Mouse (Mus musculus): Measurements from ENCODE around the gene Rnf40. TPM values are rescaled to one million over a fixed set of nuclear protein-coding genes. Genes with fewer than 3 reads are reported as not detected.

Gene Rnf40
- polyA plus RNA-seq, 1 experiment from 2014 or later = 46.1 TPM

- Histone ChIP-seq H3K27ac (no peak overlapping the region), H3K4me3 (no peak overlapping the region)
- WGBS = 82% methylated on average over 7 of the region's 7 CpGs
These were observed 3.5 kb upstream of the Rnf40 start for GRCm38 (mm10) chr7:127585031-127585430.

GRCm38 (mm10) chr7:127586149-127586548 is 2.4 kb upstream of the Rnf40 start:
- peaks cover 54% of the 10 kb centered on the region for H3K36me3 ChIP-seq
- H3K9ac ChIP-seq = no peak overlapping the region
- ATAC-seq (ENCODE audit: insufficient number of reproducible peaks, low FRiP score, low TSS enrichment, low read depth) = no peak
- no peak overlapping the region for H3K4me2 ChIP-seq
- no peak overlapping the region for H3K4me3 ChIP-seq
- WGBS = 93% methylated on average over 6 of the region's 6 CpGs
- H3K4me1 ChIP-seq = peaks cover 17% of the 10 kb centered on the region
- H3K27me3 ChIP-seq = no peaks in the 10 kb centered on the region
- no peaks in the 10 kb centered on the region for H3K9me3 ChIP-seq
- H3K27ac ChIP-seq = no peak overlapping the region

More at GRCm38 (mm10) chr7:127585031-127585430, 3.5 kb upstream of the Rnf40 start:
- Histone ChIP-seq H3K9me3 (no peaks in the 10 kb centered on the region), H3K4me1 (peaks cover 17% of the 10 kb centered on the region), H3K36me3 (peaks cover 54% of the 10 kb centered on the region), H3K4me2 (no peak overlapping the region), H3K9ac (no peak overlapping the region), H3K27me3 (no peaks in the 10 kb centered on the region)
- ATAC-seq (ENCODE audit: insufficient number of reproducible peaks, low FRiP score, low TSS enrichment, low read depth) = no peak

- H3K27me3 ChIP-seq = no peaks in the 10 kb centered on the region
- no peak overlapping the region for H3K9ac ChIP-seq
- H3K27ac ChIP-seq = no peak overlapping the region
- H3K4me3 ChIP-seq = peak overlapping the region; percentile 89; the same call in 1 of the 2 replicates
- H3K4me2 ChIP-seq = peak overlapping the region; percentile 87
- peaks cover 17% of the 10 kb centered on the region for H3K4me1 ChIP-seq
- ATAC-seq (ENCODE audit: insufficient number of reproducible peaks, low FRiP score, low TSS enrichment, low read depth) = no peak
- 65% methylated on average over 5 of the region's 5 CpGs for WGBS
- peaks cover 55% of the 10 kb centered on the region for H3K36me3 ChIP-seq
- no peaks in the 10 kb centered on the region for H3K9me3 ChIP-seq
These were observed 1.4 kb upstream of the Rnf40 start for GRCm38 (mm10) chr7:127587196-127587595.

- Histone ChIP-seq H3K27ac (peak overlapping the region; percentile 58; the same call in 1 of the 2 replicates), H3K27me3 (no peaks in the 10 kb centered on the region), H3K4me3 (peak overlapping the region; percentile 89), H3K9me3 (no peaks in the 10 kb centered on the region), H3K9ac (peak overlapping the region; percentile 89), H3K4me2 (peak overlapping the region; percentile 87), H3K36me3 (peaks cover 55% of the 10 kb centered on the region), H3K4me1 (peaks cover 17% of the 10 kb centered on the region)
- WGBS = 4% methylated on average over 29 of the region's 29 CpGs
- ATAC-seq (ENCODE audit: insufficient number of reproducible peaks, low FRiP score, low TSS enrichment, low read depth) = no peak
These were observed 334 bp downstream of the Rnf40 start for GRCm38 (mm10) chr7:127588901-127589300.

- Histone ChIP-seq H3K4me1 (peaks cover 17% of the 10 kb centered on the region), H3K27ac (no peak overlapping the region), H3K4me3 (peak overlapping the region; percentile 89), H3K4me2 (peak overlapping the region; percentile 87), H3K36me3 (peaks cover 55% of the 10 kb centered on the region), H3K27me3 (no peaks in the 10 kb centered on the region), H3K9me3 (no peaks in the 10 kb centered on the region), H3K9ac (peak overlapping the region; percentile 89; the same call in 1 of the 2 replicates)
- no peak for ATAC-seq (ENCODE audit: insufficient number of reproducible peaks, low FRiP score, low TSS enrichment, low read depth)
- WGBS = 86% methylated on average over 9 of the region's 9 CpGs
These were observed 1.1 kb downstream of the Rnf40 start for GRCm38 (mm10) chr7:127589637-127590036.

- Histone ChIP-seq H3K4me3 (no peak overlapping the region), H3K27me3 (no peaks in the 10 kb centered on the region), H3K4me2 (no peak overlapping the region), H3K36me3 (peaks cover 65% of the 10 kb centered on the region), H3K9ac (no peak overlapping the region), H3K27ac (no peak overlapping the region), H3K9me3 (no peaks in the 10 kb centered on the region), H3K4me1 (peaks cover 17% of the 10 kb centered on the region)
- 92% methylated on average over 10 of the region's 10 CpGs for WGBS
- ATAC-seq (ENCODE audit: insufficient number of reproducible peaks, low FRiP score, low TSS enrichment, low read depth) = no peak
These were observed 2.5 kb downstream of the Rnf40 start for GRCm38 (mm10) chr7:127591108-127591507.

- WGBS = 90% methylated on average over 14 of the region's 14 CpGs
- ATAC-seq (ENCODE audit: insufficient number of reproducible peaks, low FRiP score, low TSS enrichment, low read depth) = no peak
- no peaks in the 10 kb centered on the region for H3K27me3 ChIP-seq
These were observed 4.0 kb downstream of the Rnf40 start for GRCm38 (mm10) chr7:127592575-127592974.

GRCm38 (mm10) chr7:127596747-127597146 is 8.2 kb downstream of the Rnf40 start:
- 94% methylated on average over 17 of the region's 17 CpGs for WGBS

More at GRCm38 (mm10) chr7:127592575-127592974, 4.0 kb downstream of the Rnf40 start:
- H3K4me2 ChIP-seq = no peak overlapping the region
- no peak overlapping the region for H3K27ac ChIP-seq
- no peaks in the 10 kb centered on the region for H3K9me3 ChIP-seq
- H3K4me1 ChIP-seq = peaks cover 10% of the 10 kb centered on the region
- H3K4me3 ChIP-seq = no peak overlapping the region
- peaks cover 80% of the 10 kb centered on the region for H3K36me3 ChIP-seq
- no peak overlapping the region for H3K9ac ChIP-seq

GRCm38 (mm10) chr7:127600612-127601011 is 12.0 kb downstream of the Rnf40 start:
- H3K9ac ChIP-seq = no peak overlapping the region
- no peak for ATAC-seq (ENCODE audit: insufficient number of reproducible peaks, low FRiP score, low TSS enrichment, low read depth)
- peaks cover 85% of the 10 kb centered on the region for H3K36me3 ChIP-seq
- no peaks in the 10 kb centered on the region for H3K27me3 ChIP-seq
- H3K9me3 ChIP-seq = no peaks in the 10 kb centered on the region
- 90% methylated on average over 7 of the region's 7 CpGs for WGBS
- no peak overlapping the region for H3K27ac ChIP-seq
- H3K4me2 ChIP-seq = no peak overlapping the region
- no peak overlapping the region for H3K4me3 ChIP-seq
- H3K4me1 ChIP-seq = no peaks in the 10 kb centered on the region

More at GRCm38 (mm10) chr7:127596747-127597146, 8.2 kb downstream of the Rnf40 start:
- no peak overlapping the region for H3K4me2 ChIP-seq
- peaks cover 97% of the 10 kb centered on the region for H3K36me3 ChIP-seq
- H3K9ac ChIP-seq = no peak overlapping the region
- H3K4me1 ChIP-seq = no peaks in the 10 kb centered on the region
- H3K9me3 ChIP-seq = no peaks in the 10 kb centered on the region
- H3K27ac ChIP-seq = no peak overlapping the region
- no peak overlapping the region for H3K4me3 ChIP-seq
- no peaks in the 10 kb centered on the region for H3K27me3 ChIP-seq
- no peak for ATAC-seq (ENCODE audit: insufficient number of reproducible peaks, low FRiP score, low TSS enrichment, low read depth)

- no peak overlapping the region for H3K4me2 ChIP-seq
- peaks cover 80% of the 10 kb centered on the region for H3K36me3 ChIP-seq
- ATAC-seq (ENCODE audit: insufficient number of reproducible peaks, low FRiP score, low TSS enrichment, low read depth) = no peak
- WGBS = 87% methylated on average over 4 of the region's 4 CpGs
- no peaks in the 10 kb centered on the region for H3K9me3 ChIP-seq
- no peaks in the 10 kb centered on the region for H3K4me1 ChIP-seq
- H3K4me3 ChIP-seq = no peak overlapping the region
- H3K9ac ChIP-seq = no peak overlapping the region
- no peak overlapping the region for H3K27ac ChIP-seq
- H3K27me3 ChIP-seq = no peaks in the 10 kb centered on the region
These were observed 13.2 kb downstream of the Rnf40 start for GRCm38 (mm10) chr7:127601735-127602134.

- no peaks in the 10 kb centered on the region for H3K27me3 ChIP-seq
- no peak overlapping the region for H3K27ac ChIP-seq
- WGBS = 86% methylated on average over 2 of the region's 2 CpGs
- H3K9me3 ChIP-seq = no peaks in the 10 kb centered on the region
- no peak for ATAC-seq (ENCODE audit: insufficient number of reproducible peaks, low FRiP score, low TSS enrichment, low read depth)
- H3K4me2 ChIP-seq = no peak overlapping the region
- H3K4me1 ChIP-seq = no peaks in the 10 kb centered on the region
- H3K9ac ChIP-seq = no peak overlapping the region
- no peak overlapping the region for H3K4me3 ChIP-seq
- H3K36me3 ChIP-seq = peaks cover 79% of the 10 kb centered on the region
These were observed 14.3 kb downstream of the Rnf40 start for GRCm38 (mm10) chr7:127602903-127603302.

- WGBS = 87% methylated on average over 10 of the region's 10 CpGs
- H3K27me3 ChIP-seq = no peaks in the 10 kb centered on the region
- H3K9me3 ChIP-seq = no peaks in the 10 kb centered on the region
- no peak overlapping the region for H3K9ac ChIP-seq
- H3K4me3 ChIP-seq = no peak overlapping the region
- ATAC-seq (ENCODE audit: insufficient number of reproducible peaks, low FRiP score, low TSS enrichment, low read depth) = no peak
- H3K36me3 ChIP-seq = peaks cover 81% of the 10 kb centered on the region
- H3K4me2 ChIP-seq = no peak overlapping the region
- H3K27ac ChIP-seq = no peak overlapping the region
- H3K4me1 ChIP-seq = no peaks in the 10 kb centered on the region
These were observed 15.7 kb downstream of the Rnf40 start for GRCm38 (mm10) chr7:127604256-127604655.

GRCm38 (mm10) chr7:127607150-127607549 is 18.6 kb downstream of the Rnf40 start:
- H3K36me3 ChIP-seq = peaks cover 81% of the 10 kb centered on the region
- H3K9me3 ChIP-seq = no peaks in the 10 kb centered on the region

More at GRCm38 (mm10) chr7:127607150-127607549, 18.6 kb downstream of the Rnf40 start:
- H3K27ac ChIP-seq = no peak overlapping the region
- no peak for ATAC-seq (ENCODE audit: insufficient number of reproducible peaks, low FRiP score, low TSS enrichment, low read depth)
- H3K4me3 ChIP-seq = no peak overlapping the region
- 86% methylated on average over 6 of the region's 6 CpGs for WGBS
- no peaks in the 10 kb centered on the region for H3K4me1 ChIP-seq
- H3K9ac ChIP-seq = no peak overlapping the region
- H3K4me2 ChIP-seq = no peak overlapping the region
- H3K27me3 ChIP-seq = no peaks in the 10 kb centered on the region
